Mouse (Mus musculus) ES-Bruce4 (cell line): ENCODE data around the gene Ogfod3. TPM values are rescaled to one million over a fixed set of nuclear protein-coding genes. Genes with fewer than 3 reads are reported as not detected.

ENCODE experiments used
- H3K27ac ChIP-seq: 2 replicates; pipeline ENCODE4 v1.5.1; 2012; ENCODE audit warnings: low read length, inconsistent platforms; ENCODE audit not compliant: insufficient read depth
- H3K27me3 ChIP-seq: 2 replicates; pipeline ENCODE4 v1.6.1; 2012; ENCODE audit warnings: mild to moderate bottlenecking, low read length, inconsistent platforms; ENCODE audit not compliant: control insufficient read depth, poor library complexity, insufficient read depth, severe bottlenecking
- H3K36me3 ChIP-seq: 2 replicates; pipeline ENCODE4 v1.6.1; 2012; ENCODE audit warnings: inconsistent platforms, mild to moderate bottlenecking, low read length, moderate library complexity; ENCODE audit not compliant: control insufficient read depth, poor library complexity, insufficient read depth, severe bottlenecking
- H3K4me1 ChIP-seq: one replicate; pipeline ENCODE4 v1.8.1; 2011; ENCODE audit warnings: low read length; ENCODE audit not compliant: control insufficient read depth, insufficient read depth
- H3K4me3 ChIP-seq: 2 replicates; pipeline ENCODE4 v1.5.1; 2011; ENCODE audit warnings: low read depth, mild to moderate bottlenecking, low read length
- H3K9ac ChIP-seq: 2 replicates; pipeline ENCODE4 v1.6.1; 2012; ENCODE audit warnings: low read depth, mild to moderate bottlenecking, inconsistent platforms; ENCODE audit not compliant: poor library complexity, severe bottlenecking
- H3K9me3 ChIP-seq: replicated peaks from 2 replicates; pipeline ENCODE4 v1.6.1; 2012; ENCODE audit warnings: mild to moderate bottlenecking, low read length, inconsistent platforms; ENCODE audit not compliant: control insufficient read depth, poor library complexity, insufficient read depth, severe bottlenecking
- CTCF ChIP-seq: IDR thresholded peaks from one replicate; pipeline ENCODE4 v1.8.1; 2011; ENCODE audit warnings: low read depth, low read length
- EP300 ChIP-seq: IDR thresholded peaks from 2 replicates; pipeline ENCODE4 v1.6.1; 2011; ENCODE audit warnings: low read depth, low read length; ENCODE audit not compliant: insufficient read depth
- POLR2A ChIP-seq: IDR thresholded peaks from one replicate; pipeline ENCODE4 v1.8.1; 2011; ENCODE audit warnings: low read length; ENCODE audit not compliant: insufficient read depth
- polyA plus RNA-seq: library from polyadenylated mRNA; stranded (reverse); fragments of >200 nt; gene quantifications from 2 replicates; pipeline ENCODE4 v1.2.4, GENCODE M21; 2011; ENCODE audit warnings: low read depth; ENCODE audit not compliant: missing spikeins, insufficient read depth, insufficient read length

Ogfod3 gene
- polyA plus RNA-seq, 1 experiment, result 8.8 TPM

- Histone ChIP-seq H3K9me3 (no peaks in the 10 kb centered on the region), H3K4me1 (no peaks in the 10 kb centered on the region), H3K9ac (no peak overlapping the region), H3K4me3 (no peak overlapping the region), H3K36me3 (peaks cover 3% of the 10 kb centered on the region; the same call in 1 of the 2 replicates), H3K27ac (no peak overlapping the region), H3K27me3 (no peaks in the 10 kb centered on the region)
- no peak for TF ChIP-seq EP300
- no peak for TF ChIP-seq POLR2A
- TF ChIP-seq CTCF, result no peak
Measured at GRCm38 (mm10) chr11:121221321-121222010, 17.0 kb upstream of the Ogfod3 start.

DNA sequence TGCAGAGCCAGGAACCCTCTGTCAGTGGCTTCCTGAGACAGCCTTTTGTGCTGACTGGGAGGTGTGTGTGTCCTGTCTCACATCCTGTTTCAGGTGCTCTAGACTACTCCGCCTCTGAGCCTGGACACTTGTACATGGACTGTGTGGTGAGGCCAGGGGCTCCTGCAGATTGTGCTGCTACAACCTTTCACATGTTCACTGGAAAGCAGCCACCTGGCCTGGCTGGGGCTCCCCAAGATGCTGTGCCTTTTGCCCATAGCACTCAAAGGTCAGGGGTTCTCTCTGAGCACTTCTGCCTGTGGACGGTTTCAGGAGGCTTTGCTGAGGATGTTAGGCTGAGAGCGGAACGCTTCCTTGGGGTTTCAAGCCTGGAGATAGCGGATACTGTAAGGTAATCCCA lies 16.3 kb upstream of the Ogfod3 start:
- H3K9me3 ChIP-seq, result no peaks in the 10 kb centered on the region
- H3K4me3 ChIP-seq, result no peak overlapping the region
- no peak overlapping the region for H3K27ac ChIP-seq
- no peaks in the 10 kb centered on the region for H3K27me3 ChIP-seq
- no peaks in the 10 kb centered on the region for H3K4me1 ChIP-seq
- H3K36me3 ChIP-seq, result peaks cover under 1% of the 10 kb centered on the region; the same call in 1 of the 2 replicates
- no peak for TF ChIP-seq EP300
- no peak for TF ChIP-seq POLR2A
- TF ChIP-seq CTCF, result no peak
- H3K9ac ChIP-seq, result no peak overlapping the region

DNA sequence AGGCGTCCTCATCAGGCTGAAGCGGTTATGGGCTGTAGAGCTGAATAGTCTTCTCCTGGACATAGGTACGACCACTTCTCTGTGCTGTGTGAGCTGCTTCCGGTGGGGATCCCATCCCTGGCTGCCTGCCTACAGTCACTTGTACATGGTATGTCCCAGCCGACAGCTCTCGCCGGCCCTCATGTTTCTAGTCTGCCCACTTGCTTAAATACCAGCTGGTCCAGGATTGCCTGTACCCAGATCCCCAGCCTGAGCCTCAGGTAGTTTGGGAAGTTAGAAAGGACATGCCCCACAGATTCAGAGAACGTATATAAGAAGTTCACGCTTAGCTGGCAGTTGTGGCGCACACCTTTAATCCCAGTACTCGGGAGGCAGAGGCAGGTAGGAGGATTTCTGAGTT lies 15.3 kb upstream of the Ogfod3 start:
- H3K4me1 ChIP-seq, result no peaks in the 10 kb centered on the region
- no peak overlapping the region for H3K9ac ChIP-seq
- no peak overlapping the region for H3K4me3 ChIP-seq
- H3K36me3 ChIP-seq, result no peaks in the 10 kb centered on the region; the same call in 1 of the 2 replicates
- H3K27me3 ChIP-seq, result no peaks in the 10 kb centered on the region
- H3K27ac ChIP-seq, result no peak overlapping the region
- H3K9me3 ChIP-seq, result no peaks in the 10 kb centered on the region
- no peak for TF ChIP-seq CTCF
- TF ChIP-seq EP300, result no peak
- no peak for TF ChIP-seq POLR2A

- TF ChIP-seq POLR2A (no peak), EP300 (no peak), CTCF (no peak)
- no peaks in the 10 kb centered on the region for H3K4me1 ChIP-seq
- no peaks in the 10 kb centered on the region for H3K27me3 ChIP-seq
- H3K9ac ChIP-seq, result no peak overlapping the region
- H3K9me3 ChIP-seq, result no peaks in the 10 kb centered on the region
- H3K27ac ChIP-seq, result no peak overlapping the region
- H3K4me3 ChIP-seq, result no peak overlapping the region
- no peaks in the 10 kb centered on the region for H3K36me3 ChIP-seq
Measured at GRCm38 (mm10) chr11:121216831-121217230, 12.3 kb upstream of the Ogfod3 start.

DNA sequence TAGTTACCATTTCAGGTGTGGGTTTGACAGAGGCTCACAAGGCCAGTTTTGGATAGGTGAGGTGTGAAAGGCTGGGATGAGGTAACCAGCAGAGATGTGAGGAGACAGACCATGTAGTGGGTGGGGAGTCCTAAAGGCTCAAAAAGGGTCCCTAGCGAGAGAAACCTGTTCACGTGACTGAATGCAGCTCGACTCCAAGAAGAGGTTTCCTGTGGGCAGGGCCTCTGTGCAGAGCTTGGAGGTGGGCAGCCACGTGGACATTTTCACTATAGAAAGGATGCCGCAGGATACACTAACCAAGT lies 701 bp downstream of the Ogfod3 start:
- no peaks in the 10 kb centered on the region for H3K9me3 ChIP-seq
- no peak overlapping the region for H3K27ac ChIP-seq
- no peaks in the 10 kb centered on the region for H3K36me3 ChIP-seq
- no peak overlapping the region for H3K9ac ChIP-seq
- TF ChIP-seq EP300 (no peak), CTCF (no peak), POLR2A (no peak)
- H3K27me3 ChIP-seq, result no peaks in the 10 kb centered on the region
- H3K4me3 ChIP-seq, result peak overlapping the region; percentile 22
- no peaks in the 10 kb centered on the region for H3K4me1 ChIP-seq

DNA sequence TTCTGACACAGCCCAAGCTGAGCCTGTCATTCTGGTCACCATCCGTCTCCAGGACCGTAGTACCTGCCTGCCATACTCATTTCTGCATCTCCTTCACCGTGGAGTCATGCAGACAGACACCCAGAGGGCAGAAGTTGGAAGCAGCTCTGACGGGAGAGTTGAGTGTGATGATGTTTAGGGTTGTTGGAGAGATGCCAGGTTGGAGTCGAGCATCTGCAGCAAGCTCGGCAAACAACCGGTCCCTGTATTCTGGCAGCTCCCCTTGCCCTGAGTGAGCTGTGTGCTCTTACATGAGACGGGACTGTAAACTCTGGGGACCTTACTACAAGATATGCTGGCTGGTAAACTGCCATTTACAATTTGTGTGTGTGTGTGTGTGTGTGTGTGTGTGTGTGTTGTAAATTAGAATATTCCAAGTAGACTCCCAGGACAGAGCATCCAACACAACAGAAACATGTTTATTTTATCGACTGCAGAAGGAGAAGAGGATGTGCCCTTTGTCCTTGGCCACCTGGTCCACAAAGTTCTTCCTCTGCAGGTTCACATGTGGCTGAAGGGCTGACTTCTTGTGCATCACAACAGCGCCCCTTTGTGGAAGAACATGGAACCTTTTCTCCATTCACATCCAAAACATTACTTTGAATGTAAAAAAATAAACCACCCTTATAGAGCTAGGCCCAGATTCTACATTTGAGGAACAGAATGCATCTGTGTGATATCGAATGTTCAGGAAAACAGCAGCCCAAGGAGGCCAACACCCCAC lies 2.9 kb downstream of the Ogfod3 start:
- TF ChIP-seq EP300, result no peak
- peak; percentile 57 for TF ChIP-seq CTCF
- no peak for TF ChIP-seq POLR2A
- H3K27ac ChIP-seq, result no peak overlapping the region
- H3K9me3 ChIP-seq, result no peaks in the 10 kb centered on the region

More for the DNA sequence above, 2.9 kb downstream of the Ogfod3 start:
- Histone ChIP-seq H3K36me3 (no peaks in the 10 kb centered on the region), H3K27me3 (no peaks in the 10 kb centered on the region), H3K4me3 (no peak overlapping the region), H3K9ac (no peak overlapping the region), H3K4me1 (no peaks in the 10 kb centered on the region)
